Mouse (Mus musculus) layer of hippocampus, adult 9-11 months (tissue): ENCODE results near the gene Ntng1.

Experiments used
- DNase-seq: peaks from one replicate; pipeline ENCODE4 v3.0.0; 2022

Ntng1 gene

GRCm38 (mm10) chr3:110143206-110144061 lies at the start of gene Ntng1:
Gene Ntng1 (minus strand): TSS chr3:110144011.
- DNase-seq = no peak

GRCm38 (mm10) chr3:110187401-110187948 lies 43.7 kb upstream of the Ntng1 start:
- no peak for DNase-seq

- no peak for DNase-seq
Measured at GRCm38 (mm10) chr3:110149089-110149488, 5.3 kb upstream of the Ntng1 start.

- no peak for DNase-seq
Measured at GRCm38 (mm10) chr3:110144301-110145055, 667 bp upstream of the Ntng1 start.

GRCm38 (mm10) chr3:110142314-110143205 lies 1.3 kb downstream of the Ntng1 start:
- DNase-seq = peak; percentile 36

GRCm38 (mm10) chr3:110141351-110142302 lies 2.2 kb downstream of the Ntng1 start:
- peak; percentile 41 for DNase-seq

- no peak for DNase-seq
Measured at GRCm38 (mm10) chr3:110136115-110136514, 7.7 kb downstream of the Ntng1 start.

- no peak for DNase-seq
Measured at GRCm38 (mm10) chr3:110133150-110133549, 10.7 kb downstream of the Ntng1 start.

GRCm38 (mm10) chr3:110132289-110132688 lies 11.5 kb downstream of the Ntng1 start:
- no peak for DNase-seq

GRCm38 (mm10) chr3:110131043-110131891 lies 12.5 kb downstream of the Ntng1 start:
- no peak for DNase-seq

GRCm38 (mm10) chr3:110129607-110130006 lies 14.2 kb downstream of the Ntng1 start:
- DNase-seq = no peak

GRCm38 (mm10) chr3:110105982-110106381 lies 37.8 kb downstream of the Ntng1 start:
- DNase-seq = no peak

GRCm38 (mm10) chr3:110094407-110094806 lies 49.4 kb downstream of the Ntng1 start:
- DNase-seq = no peak

- no peak for DNase-seq
Measured at GRCm38 (mm10) chr3:110094003-110094402, 49.8 kb downstream of the Ntng1 start.

GRCm38 (mm10) chr3:110092521-110092920 lies 51.3 kb downstream of the Ntng1 start:
- DNase-seq = no peak

GRCm38 (mm10) chr3:110087189-110087588 lies 56.6 kb downstream of the Ntng1 start:
- no peak for DNase-seq

GRCm38 (mm10) chr3:110085336-110085735 lies 58.5 kb downstream of the Ntng1 start:
- no peak for DNase-seq

GRCm38 (mm10) chr3:110064709-110065256 lies 79.0 kb downstream of the Ntng1 start:
- DNase-seq = no peak

- DNase-seq = no peak
Measured at GRCm38 (mm10) chr3:110055915-110056314, 87.9 kb downstream of the Ntng1 start.

- no peak for DNase-seq
Measured at GRCm38 (mm10) chr3:110055433-110055832, 88.4 kb downstream of the Ntng1 start.
